Mouse (Mus musculus) liver, embryonic 14.5 days (tissue): ENCODE data around the gene Ttc16. TPM values are rescaled to one million over a fixed set of nuclear protein-coding genes. Genes with fewer than 3 reads are reported as not detected.

Experiments used
- ATAC-seq: fragments of 200-750 bp; cut with Nextera tagmentation; 2 replicates; pipeline ENCODE4 v1.8.0; 2017; ENCODE audit warnings: moderate number of reproducible peaks, mild to moderate bottlenecking, moderate library complexity; ENCODE audit not compliant: insufficient read depth
- DNase-seq, 3 experiments: peaks; one replicate each; pipeline ENCODE4 v3.0.0-alpha.2; 2012 to 2013; ENCODE audit warnings: low read depth in 3 of 3, low spot score in 3 of 3
- H3K27ac ChIP-seq: fragments of 300-500 bp; sonication (generic); 2 replicates; pipeline ENCODE4 v1.5.1; 2014; ENCODE audit warnings: moderate library complexity, mild to moderate bottlenecking, control low read depth, inconsistent platforms
- H3K27me3 ChIP-seq: fragments of 300-500 bp; sonication (generic); 2 replicates; pipeline ENCODE4 v1.6.1; 2014; ENCODE audit warnings: mild to moderate bottlenecking, low read length, moderate library complexity; ENCODE audit not compliant: control insufficient read depth, insufficient read depth
- H3K36me3 ChIP-seq: fragments of 300-500 bp; sonication (generic); replicated peaks from 2 replicates; pipeline ENCODE4 v1.6.1; 2014; ENCODE audit warnings: low read depth; ENCODE audit not compliant: control insufficient read depth, insufficient read depth
- H3K4me1 ChIP-seq, 2 experiments: fragments of 200-500 bp in 1 of 2; fragments of 300-500 bp in 1 of 2; sonication (generic) in 1 of 2; replicated peaks; 2 replicates each; pipeline ENCODE4 v1.6.1; 2012 to 2014; ENCODE audit warnings: antibody characterized with exemption in 1 of 2, inconsistent platforms in 1 of 2, low read length in 1 of 2; ENCODE audit not compliant: control insufficient read depth in 2 of 2, insufficient read depth in 2 of 2
- H3K4me2 ChIP-seq: fragments of 300-500 bp; sonication (generic); 2 replicates; pipeline ENCODE4 v1.6.1; 2014; ENCODE audit warnings: low read depth, mild to moderate bottlenecking, control low read depth, moderate library complexity
- H3K4me3 ChIP-seq, 2 experiments: fragments of 200-500 bp in 1 of 2; fragments of 300-500 bp in 1 of 2; sonication (generic) in 1 of 2; 2 replicates each; pipeline ENCODE4 v1.5.1; 2012 to 2014; ENCODE audit warnings: low read depth in 2 of 2, low read length in 2 of 2, mild to moderate bottlenecking in 2 of 2, control low read depth in 1 of 2, inconsistent platforms in 1 of 2, moderate library complexity in 1 of 2; ENCODE audit not compliant: insufficient read depth in 1 of 2
- H3K9ac ChIP-seq: fragments of 300-500 bp; sonication (generic); replicated peaks from 2 replicates; pipeline ENCODE4 v1.6.1; 2014; ENCODE audit warnings: mild to moderate bottlenecking, control low read depth, moderate library complexity
- H3K9me3 ChIP-seq: fragments of 300-500 bp; sonication (generic); 2 replicates; pipeline ENCODE4 v1.6.1; 2016; ENCODE audit warnings: low read length, mixed read lengths; ENCODE audit not compliant: control insufficient read depth
- CTCF ChIP-seq: IDR thresholded peaks from 2 replicates; pipeline ENCODE4 v1.5.1; 2016; ENCODE audit warnings: antibody characterized with exemption, low read depth, control low read depth
- EP300 ChIP-seq: IDR thresholded peaks from 2 replicates; pipeline ENCODE4 v1.6.1; 2016; ENCODE audit warnings: antibody characterized with exemption, low read depth
- WGBS: fragments of 180-500 bp; shearing (Covaris S2); extraction: QIAGEN DNeasy Blood & Tissue Kit; methylation state at CpG from one replicate; pipeline ENCODE4 v1.1.7; 2014; ENCODE audit not compliant: insufficient replicate concordance; 5-methylcytosine and 5-hydroxymethylcytosine counted together
- polyA plus RNA-seq, 2 experiments: library from polyadenylated mRNA; depleted of rRNA in 1 of 2; stranded (reverse) in 1 of 2; unstranded in 1 of 2; fragments of >200 nt; fragmentation: Nextera tagmentation in 1 of 2; extraction: Ambion mirVana in 1 of 2; gene quantifications; 2 replicates each; pipeline versions ENCODE4 v1.2.1 to v1.2.3; 2012 to 2014

Ttc16 gene
- polyA plus RNA-seq, 2 experiments: 0.09 to 0.22 TPM

DNA sequence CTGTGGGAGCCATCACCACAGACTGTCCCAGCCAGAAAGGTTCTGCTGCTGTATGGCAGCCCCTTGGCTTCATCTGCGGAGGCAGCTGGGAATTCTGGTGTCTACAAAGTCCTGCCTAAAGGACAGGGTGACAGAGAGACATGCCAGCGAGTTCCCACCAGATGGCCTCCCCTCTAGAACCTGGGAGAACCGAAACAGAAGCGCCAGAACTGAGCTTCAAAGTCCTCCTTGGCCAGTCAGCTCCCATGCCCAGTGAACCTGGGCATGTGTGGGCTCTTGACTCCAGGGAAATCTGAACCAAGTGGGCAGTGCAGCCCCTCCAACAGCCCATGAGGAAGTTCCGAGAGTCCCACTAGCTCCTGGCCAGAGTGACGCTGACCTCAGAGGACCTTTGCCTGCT lies 47.2 kb upstream of the Ttc16 start:
- TF ChIP-seq EP300: no peak
- TF ChIP-seq CTCF: no peak

DNA sequence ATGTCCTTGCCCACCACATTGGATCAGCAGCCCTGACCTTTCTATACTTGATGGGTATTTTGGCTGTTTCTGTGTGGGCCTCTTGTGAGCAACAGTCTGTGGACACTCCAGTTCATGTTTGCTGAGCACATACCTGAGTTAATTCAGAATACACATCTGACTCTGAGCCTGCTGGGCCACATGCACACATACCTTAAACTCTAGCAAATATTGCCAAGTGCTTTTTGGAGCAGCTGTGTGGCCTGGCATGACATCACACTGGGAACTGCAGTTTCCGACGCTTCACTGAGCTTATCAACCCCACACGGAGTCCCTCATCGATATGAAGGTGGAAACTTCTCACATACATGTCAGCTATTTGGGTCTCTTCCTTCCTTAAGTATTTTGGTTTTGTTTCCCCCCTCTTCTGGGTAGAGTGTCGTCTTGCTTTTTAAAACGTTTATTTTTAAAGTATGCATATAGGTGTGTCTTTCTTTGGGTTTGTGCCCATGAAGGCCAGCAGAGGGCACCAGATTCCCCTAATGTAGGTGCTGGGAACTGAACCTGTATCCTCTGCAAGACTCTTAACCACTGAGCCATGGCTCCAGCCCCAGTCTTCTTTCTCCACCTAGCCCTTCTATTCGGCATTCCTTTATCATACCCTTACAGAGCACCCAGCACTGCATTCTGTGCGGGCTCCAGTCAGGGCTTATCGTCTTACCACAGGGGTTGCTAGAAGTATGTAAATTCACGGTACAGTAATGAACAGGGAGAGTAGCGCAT lies 45.8 kb upstream of the Ttc16 start:
- Histone ChIP-seq H3K27me3 (no peaks in the 10 kb centered on the region), H3K4me3 (no peak overlapping the region), H3K9ac (no peak overlapping the region), H3K4me1 (no peaks in the 10 kb centered on the region), H3K27ac (no peak overlapping the region), H3K36me3 (no peaks in the 10 kb centered on the region), H3K9me3 (no peaks in the 10 kb centered on the region), H3K4me2 (no peak overlapping the region)
- peak; percentile 51; the same call in 1 of the 2 replicates for ATAC-seq
- peak; percentile 13 to 31 (median 16) for DNase-seq
- 47% methylated on average over 11 of the region's 11 CpGs for WGBS
- TF ChIP-seq EP300: peak; percentile 7; the same call in 1 of the 2 replicates
- TF ChIP-seq CTCF: peak; percentile 72

More for the DNA sequence above, 47.2 kb upstream of the Ttc16 start:
- no peak overlapping the region for H3K27ac ChIP-seq
- H3K4me3 ChIP-seq: no peak overlapping the region
- H3K9me3 ChIP-seq: no peaks in the 10 kb centered on the region
- H3K27me3 ChIP-seq: no peaks in the 10 kb centered on the region
- H3K36me3 ChIP-seq: no peaks in the 10 kb centered on the region
- DNase-seq (no peak), ATAC-seq (no peak)
- H3K4me1 ChIP-seq: no peaks in the 10 kb centered on the region
- H3K9ac ChIP-seq: no peak overlapping the region
- no peak overlapping the region for H3K4me2 ChIP-seq
- 68% methylated on average over 6 of the region's 6 CpGs for WGBS

DNA sequence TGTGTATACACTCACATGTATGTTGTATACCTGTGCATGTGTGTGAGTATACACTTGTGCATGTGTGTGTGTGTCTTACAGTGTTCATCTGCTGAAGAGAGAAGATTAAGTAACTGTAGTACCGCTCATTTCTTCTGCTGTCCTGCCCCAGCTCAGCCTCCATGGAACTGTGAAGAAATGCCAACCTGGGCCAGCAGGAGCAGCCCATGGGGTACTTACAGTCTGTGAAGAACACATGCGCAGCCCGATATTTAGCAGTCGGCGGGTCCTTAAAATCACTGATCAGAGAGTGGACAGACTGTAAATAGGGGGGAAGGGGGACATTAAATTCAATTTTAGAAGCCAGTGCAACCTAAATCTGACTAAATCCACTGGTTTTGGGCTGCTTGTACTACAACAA lies 42.8 kb upstream of the Ttc16 start:
- Histone ChIP-seq H3K27me3 (no peaks in the 10 kb centered on the region), H3K36me3 (no peaks in the 10 kb centered on the region), H3K4me3 (no peak overlapping the region), H3K27ac (no peak overlapping the region), H3K9ac (no peak overlapping the region), H3K4me2 (no peak overlapping the region), H3K9me3 (no peaks in the 10 kb centered on the region), H3K4me1 (no peaks in the 10 kb centered on the region)
- DNase-seq (no peak), ATAC-seq (no peak)
- TF ChIP-seq EP300: no peak
- WGBS: 85% methylated on average over 5 of the region's 5 CpGs

DNA sequence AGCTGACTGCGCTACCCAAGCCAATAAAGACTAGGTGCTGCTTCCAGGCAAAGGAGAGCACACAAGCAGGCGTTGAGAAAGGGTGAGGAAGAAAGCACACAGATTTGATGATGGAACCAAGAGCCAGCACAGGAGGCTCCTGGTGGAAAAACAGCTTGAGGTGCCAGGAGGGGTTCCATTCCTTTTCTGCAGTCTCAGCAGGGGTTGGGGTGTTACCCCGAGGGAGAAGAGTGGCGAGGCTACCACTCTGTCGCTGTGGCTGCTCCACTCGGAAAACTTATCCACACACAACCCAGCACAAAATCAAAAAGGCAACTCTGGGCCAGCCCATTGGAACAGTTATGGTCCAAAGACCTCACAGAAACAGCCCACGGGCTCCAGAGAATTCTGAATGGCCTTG lies 42.2 kb upstream of the Ttc16 start:
- Histone ChIP-seq H3K4me1 (no peaks in the 10 kb centered on the region), H3K27ac (no peak overlapping the region), H3K9ac (no peak overlapping the region), H3K4me2 (no peak overlapping the region), H3K27me3 (no peaks in the 10 kb centered on the region), H3K9me3 (no peaks in the 10 kb centered on the region), H3K4me3 (no peak overlapping the region), H3K36me3 (no peaks in the 10 kb centered on the region)
- no peak for TF ChIP-seq CTCF
- no peak for ATAC-seq
- DNase-seq: no peak
- WGBS: 67% methylated on average over 7 of the region's 7 CpGs

DNA sequence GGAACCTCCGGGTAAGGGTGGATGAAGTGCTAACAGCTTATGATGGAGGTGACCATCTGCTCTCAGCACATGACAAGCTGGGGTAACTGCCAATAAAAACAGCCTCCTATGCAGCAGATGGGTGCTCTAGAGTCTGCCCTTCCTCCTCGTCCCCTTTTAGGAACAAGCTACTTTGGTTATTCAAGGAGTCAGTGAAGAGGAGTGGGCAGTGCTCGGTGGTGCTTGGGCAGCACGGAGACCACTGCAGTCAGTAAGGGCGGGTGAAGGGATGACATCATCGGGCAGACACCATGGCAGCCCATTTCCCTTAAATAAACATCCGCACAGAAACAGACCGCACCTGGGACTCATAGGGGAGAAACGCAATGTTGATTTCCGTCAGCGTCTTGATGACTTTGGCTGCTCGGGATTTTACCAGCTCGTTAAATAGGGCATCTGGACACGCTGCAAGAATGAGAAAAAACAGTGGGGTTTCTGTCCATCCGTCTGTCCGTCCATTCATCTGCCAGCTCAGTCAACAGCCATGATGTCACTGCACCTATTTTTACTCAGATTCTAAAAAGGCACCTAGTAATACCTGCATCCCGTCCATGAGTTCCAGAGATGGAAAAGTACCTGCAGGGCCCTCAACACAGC lies 41.6 kb upstream of the Ttc16 start:
- Histone ChIP-seq H3K9me3 (no peaks in the 10 kb centered on the region), H3K9ac (no peak overlapping the region), H3K36me3 (no peaks in the 10 kb centered on the region), H3K4me1 (no peaks in the 10 kb centered on the region), H3K4me2 (no peak overlapping the region), H3K27me3 (no peaks in the 10 kb centered on the region), H3K27ac (no peak overlapping the region), H3K4me3 (no peak overlapping the region)
- TF ChIP-seq CTCF (no peak), EP300 (no peak)
- WGBS: 66% methylated on average over 17 of the region's 17 CpGs
- DNase-seq (no peak), ATAC-seq (no peak)
